Mouse (Mus musculus) ovary, adult 18-20 months (tissue): ENCODE measurements around the gene Pnpla2.
"Not testable (repeated sequence)": the region's sequence is repeated elsewhere in the genome, so short reads cannot be mapped to it uniquely, and the experiment has no call there.

ENCODE experiments used
- DNase-seq: peaks from one replicate; pipeline ENCODE4 v3.0.0; 2022; ENCODE audit warnings: low spot score, mixed read lengths

Gene Pnpla2

GRCm38 (mm10) chr7:141454967-141455551 is at the start of gene Pnpla2:
Gene Pnpla2, plus strand, starts transcription at chr7:141455198.
- peak; percentile 90 for DNase-seq

- no peak for DNase-seq
These were observed 49.5 kb upstream of the Pnpla2 start for GRCm38 (mm10) chr7:141405466-141405865.

GRCm38 (mm10) chr7:141407670-141408069 is 47.3 kb upstream of the Pnpla2 start:
- DNase-seq = not testable (repeated sequence)

GRCm38 (mm10) chr7:141408833-141409232 is 46.2 kb upstream of the Pnpla2 start:
- DNase-seq = peak; percentile 68

- no peak for DNase-seq
These were observed 44.4 kb upstream of the Pnpla2 start for GRCm38 (mm10) chr7:141410631-141411030.

GRCm38 (mm10) chr7:141411667-141412066 is 43.3 kb upstream of the Pnpla2 start:
- DNase-seq = no peak

- no peak for DNase-seq
These were observed 41.7 kb upstream of the Pnpla2 start for GRCm38 (mm10) chr7:141413331-141413730.

GRCm38 (mm10) chr7:141413809-141414584 is 41.0 kb upstream of the Pnpla2 start, which contains the start of gene Gatd1:
Gene Gatd1, minus strand, starts transcription at chr7:141414136.
- DNase-seq = peak; percentile 98

GRCm38 (mm10) chr7:141416144-141416841 is 38.7 kb upstream of the Pnpla2 start:
- no peak for DNase-seq

- DNase-seq = no peak
These were observed 37.0 kb upstream of the Pnpla2 start for GRCm38 (mm10) chr7:141417731-141418681.

- no peak for DNase-seq
These were observed 36.0 kb upstream of the Pnpla2 start for GRCm38 (mm10) chr7:141418970-141419369.

- DNase-seq = no peak
These were observed 34.8 kb upstream of the Pnpla2 start for GRCm38 (mm10) chr7:141420030-141420702.

GRCm38 (mm10) chr7:141423811-141424210 is 31.2 kb upstream of the Pnpla2 start:
- DNase-seq = no peak

- no peak for DNase-seq
These were observed 27.9 kb upstream of the Pnpla2 start for GRCm38 (mm10) chr7:141426948-141427730.

GRCm38 (mm10) chr7:141428701-141429100 is 26.3 kb upstream of the Pnpla2 start:
- no peak for DNase-seq

GRCm38 (mm10) chr7:141429310-141429709 is 25.7 kb upstream of the Pnpla2 start, which contains the start of gene Cend1:
Gene Cend1, minus strand, starts transcription at chr7:141429491.
- no peak for DNase-seq

- peak; percentile 72 for DNase-seq
These were observed 25.0 kb upstream of the Pnpla2 start for GRCm38 (mm10) chr7:141429840-141430584.

- no peak for DNase-seq
These were observed 24.3 kb upstream of the Pnpla2 start for GRCm38 (mm10) chr7:141430585-141431240.
